Mouse (Mus musculus): Measurements from ENCODE around the gene Hoxd8.

GRCm38 (mm10) chr2:74678891-74679595, 25.4 kb upstream of the Hoxd8 start, which contains the start of gene Hoxd11:
- TF ChIP-seq ZNF384 (IDR thresholded peaks at IDR 0.05; ENCODE audit: low read depth, low read length) (no peak), ZC3H11A (IDR thresholded peaks at IDR 0.05; ENCODE audit: borderline replicate concordance, low read depth, low read length) (no peak), HCFC1 (IDR thresholded peaks at IDR 0.05; ENCODE audit: borderline replicate concordance, insufficient read depth, low read length) (no peak), CHD2 (IDR thresholded peaks at IDR 0.05; ENCODE audit: low read depth, low read length) (no peak)

All from ES-E14 (cell line).